Mouse (Mus musculus) embryonic facial prominence, embryonic 15.5 days (tissue): ENCODE results near the gene Atp8a2. TPM values are rescaled to one million over a fixed set of nuclear protein-coding genes. Genes with fewer than 3 reads are reported as not detected.
"Not testable (repeated sequence)": the region's sequence is repeated elsewhere in the genome, so short reads cannot be mapped to it uniquely, and the experiment has no call there.

ENCODE experiments used
- ATAC-seq: fragments of 200-750 bp; cut with Nextera tagmentation; 2 replicates; pipeline ENCODE4 v1.8.0; 2017; ENCODE audit warnings: low read depth, moderate TSS enrichment; ENCODE audit not compliant: insufficient number of reproducible peaks, low FRiP score, low TSS enrichment
- H3K27ac ChIP-seq: fragments of 300-500 bp; sonication (generic); replicated peaks from 2 replicates; pipeline ENCODE4 v1.5.1; 2015; ENCODE audit warnings: mild to moderate bottlenecking, inconsistent platforms
- H3K27me3 ChIP-seq: fragments of 300-500 bp; sonication (generic); 2 replicates; pipeline ENCODE4 v1.6.1; 2015; ENCODE audit warnings: inconsistent platforms
- H3K36me3 ChIP-seq: fragments of 300-500 bp; sonication (generic); 2 replicates; pipeline ENCODE4 v1.6.1; 2015; ENCODE audit warnings: mild to moderate bottlenecking, inconsistent platforms
- H3K4me1 ChIP-seq: fragments of 300-500 bp; sonication (generic); 2 replicates; pipeline ENCODE4 v1.6.1; 2015; ENCODE audit warnings: inconsistent platforms
- H3K4me2 ChIP-seq: fragments of 300-500 bp; sonication (generic); replicated peaks from 2 replicates; pipeline ENCODE4 v1.6.1; 2015; ENCODE audit warnings: mild to moderate bottlenecking, inconsistent platforms
- H3K4me3 ChIP-seq: fragments of 300-500 bp; sonication (generic); replicated peaks from 2 replicates; pipeline ENCODE4 v1.5.1; 2015; ENCODE audit warnings: mild to moderate bottlenecking, inconsistent platforms
- H3K9ac ChIP-seq: fragments of 300-500 bp; sonication (generic); 2 replicates; pipeline ENCODE4 v1.6.1; 2015; ENCODE audit warnings: inconsistent platforms
- H3K9me3 ChIP-seq: fragments of 300-500 bp; sonication (generic); replicated peaks from 2 replicates; pipeline ENCODE4 v1.6.1; 2016; ENCODE audit warnings: inconsistent platforms
- WGBS: fragments of 180-500 bp; shearing (Covaris S2); methylation state at CpG from one replicate; pipeline ENCODE4 v1.1.7; 2015; 5-methylcytosine and 5-hydroxymethylcytosine counted together
- polyA plus RNA-seq: library from polyadenylated mRNA; unstranded; fragments of >200 nt; fragmentation: Nextera tagmentation; extraction: Ambion mirVana; gene quantifications from 2 replicates; pipeline ENCODE4 v1.2.1, GENCODE M21; 2015

Atp8a2 gene
- polyA plus RNA-seq, 1 experiment from 2014 or later = 3.2 TPM

DNA sequence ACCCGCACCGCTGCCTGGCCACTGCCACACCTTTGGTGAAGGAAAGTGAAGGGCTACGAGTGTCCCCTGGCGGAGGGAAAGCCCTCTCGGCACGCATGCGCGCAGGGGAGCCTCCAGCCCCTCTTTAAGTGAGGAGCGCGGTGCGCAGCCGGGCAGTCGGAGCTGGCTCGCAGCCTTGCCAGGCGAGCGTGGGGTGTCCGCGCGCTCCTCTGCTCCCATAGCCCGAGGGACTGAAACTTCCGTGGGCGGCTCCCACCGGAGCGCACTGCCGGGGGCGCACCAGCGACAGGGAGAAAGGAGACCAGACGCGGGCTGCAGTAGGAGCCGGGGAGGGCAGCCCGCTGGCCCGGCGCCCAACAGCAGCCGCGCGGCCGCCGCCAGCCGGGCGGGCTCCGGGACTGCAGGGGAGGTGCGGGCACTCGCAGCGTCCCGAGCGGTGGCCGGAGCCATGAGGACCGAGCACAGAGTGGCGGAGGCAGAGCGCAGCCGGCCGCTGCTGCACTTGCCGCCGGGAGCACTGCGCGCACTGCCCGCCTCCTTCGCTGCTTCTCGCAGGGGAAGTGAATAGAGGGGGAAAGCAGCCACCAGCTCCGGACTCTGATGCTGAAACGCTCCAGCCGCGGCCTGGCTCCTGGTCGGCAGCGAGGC is 571.7 kb downstream of the Atp8a2 start, which contains the start of gene Shisa2:
Gene Shisa2 (plus strand): TSS at position 151 of the 648 bp plus-strand sequence.
- Histone ChIP-seq H3K4me2 (peak within 1 kb of the TSS; percentile 96), H3K27ac (peak within 1 kb of the TSS; percentile 72), H3K4me1 (peaks cover 26% of the 10 kb centered on the region), H3K4me3 (peak within 1 kb of the TSS; percentile 63), H3K9ac (peak within 1 kb of the TSS; percentile 47), H3K36me3 (no peaks in the 10 kb centered on the region), H3K27me3 (peaks cover 38% of the 10 kb centered on the region), H3K9me3 (no peaks in the 10 kb centered on the region)
- peak; percentile 86 for ATAC-seq
- WGBS = under 1% methylated on average over 63 of the region's 65 CpGs

DNA sequence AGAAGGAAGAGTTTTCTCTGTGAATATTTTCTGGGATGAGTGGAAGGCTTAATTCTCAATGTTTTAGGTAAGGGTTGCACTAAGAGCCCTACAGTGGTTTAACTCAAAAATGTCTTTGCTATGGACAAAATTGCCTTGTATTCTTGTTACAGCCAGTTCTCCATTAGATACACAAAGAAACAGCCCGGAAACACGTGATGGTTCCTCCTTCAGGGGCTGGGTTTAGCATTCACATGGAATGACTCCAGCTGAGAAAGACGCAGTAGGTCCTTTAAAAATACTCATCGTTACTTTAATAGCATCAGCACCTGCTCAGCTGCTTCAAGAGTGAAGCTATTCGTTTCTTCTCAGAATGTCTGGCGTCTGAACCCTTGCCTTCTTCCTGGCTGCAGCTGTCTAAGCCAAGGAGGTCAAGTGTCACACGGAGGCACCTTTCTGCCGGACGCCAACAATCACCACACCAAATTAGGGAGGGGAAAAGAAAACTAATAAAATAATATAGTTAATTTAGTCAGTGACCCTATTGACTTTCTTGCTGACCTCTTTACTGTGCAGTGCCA is 572.6 kb downstream of the Atp8a2 start:
- Histone ChIP-seq H3K36me3 (no peaks in the 10 kb centered on the region), H3K4me2 (peak overlapping the region; percentile 96; the same call in 1 of the 2 replicates), H3K9ac (no peak overlapping the region), H3K4me1 (peaks cover 26% of the 10 kb centered on the region), H3K27ac (no peak overlapping the region), H3K27me3 (peaks cover 38% of the 10 kb centered on the region), H3K9me3 (no peaks in the 10 kb centered on the region), H3K4me3 (peak overlapping the region; percentile 63; the same call in 1 of the 2 replicates)
- no peak for ATAC-seq
- WGBS = 30% methylated on average over 9 of the region's 9 CpGs

DNA sequence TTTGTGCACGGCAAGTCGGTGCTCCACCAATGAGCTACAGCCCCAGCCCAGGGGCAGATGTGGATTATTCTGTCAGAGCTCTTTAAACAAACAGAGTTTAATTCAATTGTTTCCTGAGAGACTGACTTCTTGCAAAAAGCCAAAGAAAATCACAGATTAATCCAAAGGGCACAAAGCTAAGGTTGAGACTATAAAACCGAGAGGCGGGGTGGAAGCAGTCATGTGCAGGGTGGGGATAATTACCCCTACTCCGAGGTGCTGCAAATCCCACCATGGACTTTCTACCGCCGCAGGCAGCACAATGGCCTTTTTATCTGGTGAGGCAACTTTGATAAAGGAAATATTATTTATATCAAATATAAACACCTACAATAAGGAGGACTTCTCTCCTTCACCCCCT is 580.2 kb downstream of the Atp8a2 start:
- H3K4me2 ChIP-seq = no peak overlapping the region

DNA sequence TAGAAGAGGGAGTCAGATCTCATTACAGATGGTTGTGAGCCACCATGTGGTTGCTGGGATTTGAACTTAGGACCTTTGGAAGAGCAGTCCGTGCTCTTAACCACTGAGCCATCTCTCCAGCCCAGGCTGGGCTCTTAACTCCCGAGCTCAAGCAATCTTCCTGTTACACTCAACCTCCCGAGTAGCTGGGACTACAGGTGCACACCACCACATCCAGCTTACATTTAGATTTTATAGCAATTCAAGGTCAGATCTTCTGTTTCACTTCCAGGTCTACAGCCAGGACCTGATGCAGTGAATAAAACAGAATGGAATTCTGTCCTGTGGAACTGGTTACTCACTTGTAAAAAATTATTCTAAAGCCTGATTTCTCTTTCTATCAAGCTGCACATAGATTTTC is 582.8 kb downstream of the Atp8a2 start:
- not testable (repeated sequence) for H3K27ac ChIP-seq, H3K9ac ChIP-seq, H3K4me2 ChIP-seq, H3K9me3 ChIP-seq, H3K36me3 ChIP-seq, H3K27me3 ChIP-seq, H3K4me1 ChIP-seq, H3K4me3 ChIP-seq, ATAC-seq
- WGBS = 68% methylated on average over 3 of the region's 3 CpGs

More for the DNA sequence above, 580.2 kb downstream of the Atp8a2 start:
- 0 out of 2 replicates have a peak, but pooled peaks cover 6% of the 10 kb centered on the region for H3K4me1 ChIP-seq
- H3K36me3 ChIP-seq = no peaks in the 10 kb centered on the region
- no peaks in the 10 kb centered on the region for H3K9me3 ChIP-seq
- H3K9ac ChIP-seq = no peak overlapping the region
- no peak overlapping the region for H3K27ac ChIP-seq
- no peak overlapping the region for H3K4me3 ChIP-seq
- WGBS = 58% methylated on average over 7 of the region's 7 CpGs
- ATAC-seq = no peak
- no peaks in the 10 kb centered on the region; the same call in 1 of the 2 replicates for H3K27me3 ChIP-seq

DNA sequence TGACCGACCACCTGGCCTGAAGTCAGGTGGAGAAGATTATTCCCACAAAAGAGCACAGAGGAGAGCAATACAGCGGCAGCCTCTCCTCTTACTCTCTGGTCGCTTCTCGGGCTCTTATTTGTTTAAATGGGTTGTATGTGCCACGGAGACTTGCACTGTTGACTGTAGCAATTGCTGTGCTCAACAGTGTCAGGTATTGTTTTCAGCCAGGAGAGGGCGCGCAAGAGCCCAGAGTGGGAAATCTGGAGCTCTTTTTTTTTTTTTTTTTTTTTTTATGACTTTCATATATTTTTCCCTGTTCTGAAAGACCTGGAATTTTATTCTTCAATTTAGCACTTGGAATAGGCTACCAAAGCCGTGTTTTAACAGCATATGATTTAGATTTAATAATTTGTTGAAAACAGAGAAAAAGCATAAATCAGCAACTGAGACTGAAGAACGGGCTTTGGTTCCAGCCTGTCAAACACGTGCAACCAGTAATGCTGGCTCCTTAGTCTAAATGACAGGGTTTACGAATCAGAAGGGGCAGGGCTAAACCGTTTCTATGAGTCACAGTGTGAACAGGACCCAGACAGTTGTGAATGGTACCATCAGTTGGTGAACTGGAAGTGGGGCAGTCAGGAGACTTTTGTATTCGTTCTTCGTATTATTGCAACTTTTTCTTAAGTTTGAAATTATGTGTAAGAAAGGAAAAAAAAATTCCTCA is 583.9 kb downstream of the Atp8a2 start:
- no peak overlapping the region for H3K4me2 ChIP-seq
- no peaks in the 10 kb centered on the region for H3K36me3 ChIP-seq
- no peaks in the 10 kb centered on the region for H3K27me3 ChIP-seq
- no peak for ATAC-seq
- H3K9ac ChIP-seq = no peak overlapping the region
- no peak overlapping the region for H3K4me3 ChIP-seq
- H3K4me1 ChIP-seq = 0 out of 2 replicates have a peak, but pooled peaks cover 6% of the 10 kb centered on the region
- 47% methylated on average over 14 of the region's 14 CpGs for WGBS
- H3K27ac ChIP-seq = no peak overlapping the region
- H3K9me3 ChIP-seq = no peaks in the 10 kb centered on the region

DNA sequence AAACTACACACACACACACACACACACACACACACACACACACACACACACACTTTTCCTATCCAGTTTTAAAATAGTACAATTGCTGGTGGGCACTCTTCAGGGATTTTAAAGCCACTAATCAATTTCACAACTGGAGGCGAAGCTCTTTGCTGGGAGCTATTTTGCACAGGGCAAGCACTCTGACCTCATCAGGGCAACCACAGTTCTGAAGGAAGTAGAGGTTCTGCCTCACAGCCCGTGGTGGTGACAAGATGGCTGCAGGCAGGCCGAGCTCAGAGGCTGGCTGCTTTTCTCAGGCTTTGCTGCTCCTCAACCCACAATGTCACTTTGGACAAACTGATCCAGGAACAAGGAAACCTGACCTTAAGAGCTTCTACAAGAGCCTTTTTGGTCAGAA is 590.0 kb downstream of the Atp8a2 start:
- Histone ChIP-seq H3K4me3 (no peak overlapping the region), H3K9me3 (no peaks in the 10 kb centered on the region), H3K4me1 (no peaks in the 10 kb centered on the region), H3K27ac (no peak overlapping the region), H3K36me3 (no peaks in the 10 kb centered on the region), H3K4me2 (no peak overlapping the region), H3K9ac (no peak overlapping the region), H3K27me3 (no peaks in the 10 kb centered on the region)
- WGBS = 31% methylated on average over 3 of the region's 3 CpGs
- no peak for ATAC-seq

DNA sequence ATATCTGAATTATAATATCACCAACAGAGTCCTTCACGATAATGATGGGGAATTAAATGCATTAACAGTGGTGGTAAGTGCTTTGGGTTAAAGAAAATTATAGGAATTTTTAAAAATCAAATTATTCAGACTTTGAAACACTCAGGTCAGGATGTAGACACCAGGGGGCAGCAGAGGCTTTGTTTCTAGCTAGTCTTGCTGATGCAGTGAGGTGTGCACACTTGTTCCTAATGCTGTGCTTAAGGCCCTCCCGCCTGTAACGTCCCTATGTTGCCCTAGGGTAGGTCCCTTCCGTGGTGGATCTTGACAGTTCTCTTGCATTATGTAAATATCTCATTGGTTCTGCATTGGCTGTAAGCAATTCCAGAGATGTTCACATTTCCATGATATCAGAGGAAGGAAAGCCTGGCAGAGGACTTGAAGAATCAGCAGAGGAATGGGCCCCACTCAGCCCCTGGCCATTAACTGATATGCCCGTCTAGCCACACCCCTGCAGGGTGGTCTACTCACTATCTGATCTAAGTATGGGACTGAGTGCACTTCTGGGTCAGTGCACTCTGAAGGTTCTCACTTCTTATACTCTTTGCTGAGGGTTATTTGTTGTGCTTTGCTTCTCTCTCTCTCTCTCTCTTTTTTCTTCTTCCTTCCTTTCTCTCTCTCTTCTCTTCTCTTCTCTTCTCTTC is 591.2 kb downstream of the Atp8a2 start:
- Histone ChIP-seq H3K4me1 (no peaks in the 10 kb centered on the region), H3K9me3 (no peaks in the 10 kb centered on the region)

DNA sequence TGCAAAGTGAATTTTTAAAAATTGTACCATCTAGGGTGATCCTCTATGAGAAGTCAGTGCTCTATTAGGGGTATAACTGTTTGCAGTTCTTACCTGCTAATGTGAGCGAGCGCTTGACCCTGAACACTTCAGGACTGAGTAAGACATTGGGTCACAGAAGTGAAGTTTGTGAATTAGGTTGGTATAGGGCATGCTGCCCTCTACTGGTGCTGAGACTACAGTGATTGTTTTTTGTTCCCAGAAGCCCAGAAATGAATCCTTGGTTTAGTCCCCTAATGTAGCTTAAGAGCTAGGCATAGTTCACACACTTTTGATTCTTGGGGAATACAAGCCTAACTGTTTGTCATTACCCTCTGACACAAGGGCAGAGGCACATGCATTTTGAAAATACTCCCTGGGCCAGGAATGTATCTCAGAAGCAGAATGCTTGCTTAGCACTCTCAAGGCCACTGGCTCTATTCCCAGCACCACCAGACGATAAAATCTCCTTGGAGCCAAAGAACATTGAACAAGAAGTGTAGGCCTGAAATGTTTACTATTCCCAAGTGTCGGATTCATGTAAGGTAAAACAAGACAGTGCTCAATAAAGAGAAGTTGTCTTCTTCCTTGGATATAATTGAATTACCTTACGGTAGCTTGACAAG is 592.9 kb downstream of the Atp8a2 start:
- no peak overlapping the region for H3K9ac ChIP-seq
- H3K27me3 ChIP-seq = no peaks in the 10 kb centered on the region
- no peak overlapping the region for H3K4me3 ChIP-seq
- H3K4me2 ChIP-seq = no peak overlapping the region
- no peaks in the 10 kb centered on the region for H3K9me3 ChIP-seq
- 71% methylated on average over 5 of the region's 5 CpGs for WGBS
- ATAC-seq = no peak
- no peaks in the 10 kb centered on the region for H3K4me1 ChIP-seq
- H3K36me3 ChIP-seq = no peaks in the 10 kb centered on the region
- H3K27ac ChIP-seq = no peak overlapping the region

More for the DNA sequence above, 591.2 kb downstream of the Atp8a2 start:
- H3K27ac ChIP-seq = no peak overlapping the region
- H3K4me3 ChIP-seq = no peak overlapping the region
- no peak overlapping the region for H3K9ac ChIP-seq
- H3K27me3 ChIP-seq = no peaks in the 10 kb centered on the region
- no peak for ATAC-seq
- H3K36me3 ChIP-seq = no peaks in the 10 kb centered on the region
- H3K4me2 ChIP-seq = no peak overlapping the region
- WGBS = 8% methylated on average over 5 of the region's 5 CpGs

DNA sequence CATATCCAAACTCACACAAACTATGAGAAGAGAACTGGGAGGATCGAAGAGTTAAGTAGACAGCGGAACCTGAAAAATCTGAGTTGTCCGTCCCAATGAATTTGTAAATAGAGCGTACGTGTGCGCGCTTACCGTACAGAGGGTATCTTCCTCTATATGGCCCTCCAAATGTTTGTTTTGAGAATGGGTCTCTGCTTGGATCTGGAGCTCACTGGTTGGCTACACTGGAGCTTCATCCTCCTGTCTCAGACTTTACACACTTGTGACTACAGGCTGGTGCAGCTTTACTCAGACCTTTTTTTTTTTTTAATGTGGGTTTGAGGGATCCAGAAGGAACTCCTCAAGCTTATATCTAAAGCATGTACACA is 598.7 kb downstream of the Atp8a2 start:
- Histone ChIP-seq H3K9ac (peak overlapping the region; percentile 84), H3K4me2 (peak overlapping the region; percentile 82), H3K36me3 (peaks cover 5% of the 10 kb centered on the region; the same call in 1 of the 2 replicates), H3K4me1 (peaks cover 12% of the 10 kb centered on the region), H3K27me3 (no peaks in the 10 kb centered on the region), H3K27ac (peak overlapping the region; percentile 25; the same call in 1 of the 2 replicates), H3K4me3 (peak overlapping the region; percentile 95), H3K9me3 (no peaks in the 10 kb centered on the region)
- 3% methylated on average over 8 of the region's 8 CpGs for WGBS
- no peak for ATAC-seq

DNA sequence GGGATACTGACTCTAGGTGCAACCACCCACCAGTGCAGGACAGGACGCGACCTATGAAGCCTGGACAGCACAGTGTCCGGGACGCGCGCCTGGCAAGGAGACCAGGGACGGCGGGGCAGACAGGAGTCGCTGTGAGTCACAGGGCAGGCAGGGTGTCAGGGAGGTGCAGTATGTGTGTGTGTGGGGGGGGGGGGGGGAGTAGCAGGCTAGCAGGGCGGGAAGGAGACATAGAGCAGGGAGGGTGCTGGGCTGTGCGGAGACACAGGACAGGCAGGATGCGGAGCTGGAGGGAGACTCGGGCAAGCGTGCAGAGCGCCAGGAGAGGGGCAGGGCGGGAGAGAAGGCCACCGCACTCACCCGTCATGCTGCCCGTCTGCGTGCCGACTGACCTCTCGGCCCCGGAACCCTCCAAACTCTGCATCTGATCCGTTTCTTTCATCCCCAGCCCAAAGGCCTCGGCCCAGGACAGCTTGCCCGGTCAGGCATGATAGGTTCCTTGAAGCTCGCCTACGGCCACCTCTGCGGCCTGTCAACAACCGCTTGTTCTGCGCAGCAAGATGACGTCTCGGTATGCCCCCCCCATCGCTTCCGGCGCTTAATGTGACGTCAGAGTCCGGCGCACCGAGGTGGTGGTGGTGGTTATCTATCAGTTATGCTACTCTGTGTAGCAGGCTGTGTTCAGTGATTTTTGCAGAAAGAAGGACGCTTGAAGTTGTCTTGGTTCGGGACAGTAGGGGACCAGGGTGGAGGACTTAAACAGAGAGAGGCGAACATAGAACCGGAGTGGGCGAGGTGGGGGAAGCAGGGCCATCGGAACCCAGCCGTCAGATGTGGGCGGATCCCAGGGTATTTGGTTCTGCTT is 599.4 kb downstream of the Atp8a2 start, which contains the start of gene Cdadc1:
Gene Cdadc1 (minus strand): TSS at position 562 of the 862 bp plus-strand sequence.
- peak; percentile 85 for ATAC-seq
- Histone ChIP-seq H3K9ac (peak within 1 kb of the TSS; percentile 84), H3K4me1 (peaks cover 12% of the 10 kb centered on the region), H3K4me2 (peak within 1 kb of the TSS; percentile 82), H3K27ac (peak within 1 kb of the TSS; percentile 25), H3K9me3 (no peaks in the 10 kb centered on the region), H3K36me3 (peaks cover 5% of the 10 kb centered on the region; the same call in 1 of the 2 replicates), H3K27me3 (no peaks in the 10 kb centered on the region), H3K4me3 (peak within 1 kb of the TSS; percentile 95)
- WGBS = 0% methylated on average over 48 of the region's 48 CpGs
